Mouse (Mus musculus): ENCODE measurements around the gene Npr1.

The Npr1 gene

GRCm38 (mm10) chr3:90486998-90487397 is 21.3 kb upstream of the Npr1 start:
- intact Hi-C loops (cut with DNase I): no loop called here

- intact Hi-C loops (cut with DNase I): no loop called here
These were observed 10.4 kb upstream of the Npr1 start, which contains the start of gene Ilf2 for GRCm38 (mm10) chr3:90475831-90476611. Gene Ilf2 (plus strand): TSS chr3:90476126.

DNA sequence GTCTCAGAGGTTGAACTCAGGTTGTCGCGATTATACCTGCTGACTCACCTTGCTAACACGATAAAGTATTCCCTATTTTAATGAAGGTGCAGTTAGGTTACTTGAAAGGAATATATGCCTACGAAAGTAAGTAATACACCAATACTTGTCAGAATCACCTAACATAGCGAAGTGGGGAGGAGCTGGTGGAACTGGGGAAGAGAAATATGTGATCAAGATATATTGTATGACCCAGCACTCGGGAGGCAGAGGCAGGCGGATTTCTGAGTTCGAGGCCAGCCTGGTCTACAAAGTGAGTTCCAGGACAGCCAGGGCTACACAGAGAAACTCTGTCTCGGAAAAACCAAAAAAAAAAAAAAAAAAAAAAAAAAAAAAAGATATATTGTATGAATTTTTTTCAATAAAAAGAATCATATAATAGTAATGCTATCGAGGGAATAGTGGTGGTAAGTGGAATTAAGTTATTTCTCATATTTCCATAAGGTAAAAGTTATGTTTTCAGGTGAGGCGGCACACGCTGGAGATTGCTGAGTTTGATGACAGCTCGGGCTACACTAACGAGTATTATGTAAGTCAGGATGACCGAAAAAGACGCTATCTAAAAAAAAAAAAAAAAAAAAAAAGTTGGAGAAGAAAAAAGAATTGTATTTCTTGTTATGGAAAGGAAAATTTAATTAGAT is 9.6 kb upstream of the Npr1 start:
- intact Hi-C loops (cut with DNase I): no loop called here

GRCm38 (mm10) chr3:90472213-90472612 is 6.5 kb upstream of the Npr1 start:
- intact Hi-C loops (cut with DNase I): no loop called here

GRCm38 (mm10) chr3:90467618-90468300 is 2.1 kb upstream of the Npr1 start:
- intact Hi-C loops (cut with DNase I): loop anchor here (2.0 to 10.0 kb wide), 2 partner anchors 55 to 173 kb away; partner anchors contain the start of gene Gatad2b

- intact Hi-C loops (cut with DNase I): loop anchor here (2.0 to 10.0 kb wide), 2 partner anchors 54 to 172 kb away; partner anchors contain the start of gene Gatad2b
These were observed 673 bp upstream of the Npr1 start for GRCm38 (mm10) chr3:90466311-90466766.

DNA sequence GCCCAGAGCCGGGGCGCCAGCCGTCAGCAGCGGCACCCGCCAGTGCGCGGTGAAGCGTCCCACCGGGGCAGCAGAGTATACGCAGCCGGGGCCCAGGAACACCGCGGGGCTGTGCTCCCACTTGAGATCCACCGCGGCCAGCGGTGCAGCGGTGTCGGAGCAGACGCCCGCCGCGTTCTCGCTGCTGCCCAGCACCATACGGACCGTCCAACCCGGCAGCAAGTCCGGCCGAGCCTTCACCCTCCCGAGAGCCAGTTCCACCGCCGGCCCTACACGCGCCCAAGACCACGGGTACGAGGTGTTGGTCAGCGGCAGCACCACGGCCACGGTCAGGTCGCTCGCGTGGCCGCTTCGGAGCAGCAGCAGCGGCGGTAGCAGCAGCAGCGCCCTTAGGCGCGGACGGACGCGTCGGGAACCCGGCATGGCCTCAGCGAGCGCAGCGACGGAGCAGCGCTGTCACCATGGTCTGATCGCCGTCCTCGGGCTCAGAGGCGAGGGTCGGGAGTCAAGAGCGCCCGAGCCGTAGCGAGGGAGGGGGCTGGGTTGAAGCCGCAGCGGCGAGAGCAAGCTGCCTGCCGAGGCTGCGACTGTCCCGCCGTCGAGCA is 483 bp downstream of the Npr1 start:
- intact Hi-C loops (cut with DNase I): loop anchor here (10.0 kb wide), 1 partner anchor 170 kb away; the partner anchor contains the start of gene Gatad2b

- intact Hi-C loops (cut with DNase I): loop anchor here (10.0 kb wide), 1 partner anchor 170 kb away; the partner anchor contains the start of gene Gatad2b
These were observed 1.1 kb downstream of the Npr1 start for GRCm38 (mm10) chr3:90464552-90465080.

GRCm38 (mm10) chr3:90462579-90462978 is 3.1 kb downstream of the Npr1 start:
- intact Hi-C loops (cut with DNase I): loop anchor here (10.0 kb wide), 1 partner anchor 168 kb away; the partner anchor contains the start of gene Gatad2b

GRCm38 (mm10) chr3:90461935-90462334 is 3.7 kb downstream of the Npr1 start:
- intact Hi-C loops (cut with DNase I): loop anchor here (10.0 kb wide), 1 partner anchor 167 kb away; the partner anchor contains the start of gene Gatad2b

GRCm38 (mm10) chr3:90460315-90460714 is 5.4 kb downstream of the Npr1 start:
- intact Hi-C loops (cut with DNase I): loop anchor here (10.0 kb wide), 1 partner anchor 166 kb away; the partner anchor contains the start of gene Gatad2b

DNA sequence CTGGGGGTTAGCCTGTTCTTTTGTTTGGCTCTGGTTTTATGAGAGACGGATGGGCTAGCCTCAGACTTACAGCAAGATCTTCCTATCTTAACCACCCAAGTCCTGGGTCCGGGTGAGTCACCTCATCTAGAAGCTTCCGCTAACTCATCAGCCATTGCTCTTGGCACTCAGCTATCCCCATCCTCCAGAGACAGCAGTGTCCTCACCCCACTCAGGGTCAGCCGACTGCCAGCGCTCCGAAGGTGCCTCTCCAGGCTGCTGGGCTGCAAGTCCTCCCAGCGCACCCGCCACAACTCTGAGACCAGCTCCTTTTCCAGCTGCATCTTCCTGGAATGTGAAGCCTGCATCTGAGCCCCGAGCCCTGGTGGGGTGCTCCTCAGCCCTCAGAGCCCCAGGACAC is 5.9 kb downstream of the Npr1 start:
- intact Hi-C loops (cut with DNase I): loop anchor here (10.0 kb wide), 1 partner anchor 165 kb away; the partner anchor contains the start of gene Gatad2b

DNA sequence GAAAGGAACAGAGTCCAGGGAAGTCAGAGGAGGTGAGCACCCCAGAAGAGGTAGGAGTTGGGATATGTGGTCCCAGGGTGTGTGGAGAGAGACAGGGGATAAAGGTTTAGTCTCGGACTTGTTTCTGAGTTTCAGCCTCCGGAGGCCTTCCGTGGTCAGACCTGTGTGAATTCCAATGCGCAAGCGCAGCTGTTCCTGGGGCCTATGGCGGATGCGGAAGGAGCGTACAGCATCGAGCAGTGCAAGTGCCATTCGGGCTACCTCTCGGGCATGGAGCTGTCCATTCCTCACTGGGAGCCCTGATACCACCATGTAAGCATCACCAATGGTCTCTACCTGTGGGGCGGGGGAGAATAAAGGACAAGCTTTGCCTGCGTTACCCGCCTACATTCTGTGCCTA is 10.7 kb downstream of the Npr1 start:
- intact Hi-C loops (cut with DNase I): no loop called here

GRCm38 (mm10) chr3:90451396-90452095 is 14.1 kb downstream of the Npr1 start:
- intact Hi-C loops (cut with DNase I): no loop called here

- intact Hi-C loops (cut with DNase I): no loop called here
These were observed 14.8 kb downstream of the Npr1 start for GRCm38 (mm10) chr3:90450874-90451273.

DNA sequence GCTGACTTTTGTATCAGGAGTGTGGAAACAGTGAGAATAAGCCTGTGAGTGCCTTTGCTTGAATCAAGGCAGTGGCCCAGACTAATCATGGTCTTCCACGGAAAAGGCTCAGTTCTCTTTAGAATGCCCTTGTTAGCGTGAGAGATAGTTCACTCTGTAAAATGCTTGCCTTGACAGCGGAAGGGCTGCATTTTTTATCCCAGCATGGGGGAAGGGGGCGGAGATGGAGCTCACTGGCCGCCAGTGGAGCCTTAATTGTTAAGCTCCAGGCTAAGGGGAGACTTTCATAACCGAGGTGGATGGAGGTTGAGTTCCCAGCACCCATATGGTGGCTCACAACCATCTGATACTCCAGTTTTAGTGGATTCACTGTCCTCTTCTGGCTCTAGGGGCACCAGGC is 17.0 kb downstream of the Npr1 start:
- intact Hi-C loops (cut with DNase I): no loop called here

GRCm38 (mm10) chr3:90447123-90447494 is 18.6 kb downstream of the Npr1 start:
- intact Hi-C loops (cut with DNase I): no loop called here

DNA sequence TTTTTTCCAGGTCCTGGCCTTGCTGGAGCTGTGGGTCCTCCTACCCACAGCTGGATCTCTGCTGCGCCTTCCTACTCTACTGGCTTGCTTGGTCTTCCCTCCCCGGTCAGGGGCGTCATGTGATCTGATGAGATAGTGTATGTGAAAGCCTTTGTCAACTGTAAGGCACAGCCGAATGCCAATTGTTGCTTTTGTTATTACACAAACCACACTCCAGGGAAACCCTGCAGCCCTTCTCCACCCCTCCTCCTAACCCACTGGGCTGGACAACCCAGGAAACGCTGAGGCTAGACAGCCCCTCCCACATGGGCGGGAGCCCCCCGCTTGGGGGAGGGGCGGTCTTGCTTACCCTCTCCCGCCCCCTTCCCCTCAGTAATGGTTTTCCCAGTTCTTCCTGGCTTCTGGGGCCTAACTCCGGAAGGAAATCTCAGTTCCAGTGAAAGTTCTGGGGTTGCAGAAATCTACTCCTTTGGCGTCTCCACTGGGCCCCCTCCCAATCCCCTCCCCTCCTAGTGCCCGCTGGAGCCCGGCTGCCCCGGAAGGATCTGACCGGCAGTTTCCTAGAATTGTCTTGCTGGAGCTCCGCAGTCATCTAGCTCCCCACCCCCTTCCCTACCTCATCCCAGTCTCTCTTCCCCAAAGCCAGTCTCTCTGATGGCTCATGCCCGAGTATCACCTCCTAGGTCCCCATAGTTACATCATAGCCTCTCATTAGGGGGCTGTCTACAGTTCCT is 19.1 kb downstream of the Npr1 start:
- intact Hi-C loops (cut with DNase I): no loop called here

Data from adrenal gland (tissue).